Mouse (Mus musculus): ENCODE results near the gene Ssx2ip. TPM values are rescaled to one million over a fixed set of nuclear protein-coding genes. Genes with fewer than 3 reads are reported as not detected.

The Ssx2ip gene
- polyA plus RNA-seq, 1 experiment from 2014 or later, result 30.5 TPM

DNA sequence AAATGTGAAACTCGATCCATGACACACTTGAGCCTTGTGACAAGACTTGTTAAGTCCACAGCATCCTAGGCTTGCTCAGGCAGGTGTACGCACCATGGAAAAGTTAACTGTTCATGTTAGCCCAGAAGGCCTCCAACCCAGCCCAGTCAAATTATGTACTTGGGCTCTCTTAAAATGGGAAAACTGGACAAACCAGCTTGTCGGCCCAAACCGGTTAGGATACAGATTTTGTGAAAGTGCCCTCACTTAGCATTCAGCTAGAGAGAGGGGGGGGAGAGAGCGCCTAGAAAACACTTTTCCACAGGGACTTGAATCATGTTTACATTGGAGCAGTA, 1.5 kb downstream of the Ssx2ip start:
- 0 out of 2 replicates have a peak, but pooled peaks cover 5% of the 10 kb centered on the region for H3K27me3 ChIP-seq (replicated peaks; ENCODE audit: low read depth, poor library complexity, severe bottlenecking)
- H3K4me1 ChIP-seq, result peaks cover 31% of the 10 kb centered on the region
- DNase-seq (ENCODE audit: low spot score), result peak; percentile 61
- H3K36me3 ChIP-seq (replicated peaks), result peaks cover 9% of the 10 kb centered on the region; the same call in 1 of the 2 replicates
- H3K9me3 ChIP-seq, result no peaks in the 10 kb centered on the region
- no peak overlapping the region; the same call in 1 of the 2 replicates for H3K27ac ChIP-seq (replicated peaks)
- peak overlapping the region; percentile 97 for H3K4me3 ChIP-seq
- 48% methylated on average over 5 of the region's 5 CpGs for WGBS

DNA sequence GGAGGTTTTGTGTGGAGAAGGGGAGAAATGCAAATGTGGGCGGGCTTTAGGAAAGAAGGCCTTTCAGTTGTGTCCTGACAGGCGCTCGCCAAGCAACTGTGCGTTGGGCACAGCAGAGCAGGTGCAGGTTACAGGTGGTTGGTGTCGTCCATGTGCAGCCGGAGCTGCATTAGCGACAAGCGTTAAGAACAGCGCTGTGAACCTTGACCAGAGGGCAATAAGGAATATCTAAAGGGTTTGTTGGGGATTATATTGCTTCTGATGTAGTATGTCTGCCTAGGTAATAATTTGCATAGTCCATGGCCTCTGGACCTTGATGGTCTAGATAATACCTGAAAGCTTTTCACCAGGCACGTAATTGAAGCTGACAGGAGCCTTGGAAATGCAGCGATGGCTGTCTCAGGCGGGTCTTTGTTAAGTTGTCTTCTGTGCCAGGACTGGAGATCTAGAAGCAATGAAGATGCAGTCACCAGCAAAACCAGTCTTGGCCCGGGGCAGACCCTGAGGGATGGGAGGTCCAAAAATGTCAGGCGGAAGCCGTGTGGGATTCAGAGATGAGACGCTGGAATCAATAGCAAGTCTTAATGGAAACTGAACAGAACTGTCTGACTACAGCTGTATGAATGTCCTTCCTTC, 2.8 kb downstream of the Ssx2ip start:
- WGBS, result 84% methylated on average over 16 of the region's 16 CpGs
- H3K27me3 ChIP-seq (replicated peaks; ENCODE audit: low read depth, poor library complexity, severe bottlenecking), result 0 out of 2 replicates have a peak, but pooled peaks cover 5% of the 10 kb centered on the region
- no peak for DNase-seq (ENCODE audit: low spot score)
- peak overlapping the region; percentile 97; the same call in 1 of the 2 replicates for H3K4me3 ChIP-seq
- peaks cover 9% of the 10 kb centered on the region; the same call in 1 of the 2 replicates for H3K36me3 ChIP-seq (replicated peaks)
- peaks cover 35% of the 10 kb centered on the region for H3K4me1 ChIP-seq
- H3K27ac ChIP-seq (replicated peaks), result no peak overlapping the region
- H3K9me3 ChIP-seq, result no peaks in the 10 kb centered on the region

DNA sequence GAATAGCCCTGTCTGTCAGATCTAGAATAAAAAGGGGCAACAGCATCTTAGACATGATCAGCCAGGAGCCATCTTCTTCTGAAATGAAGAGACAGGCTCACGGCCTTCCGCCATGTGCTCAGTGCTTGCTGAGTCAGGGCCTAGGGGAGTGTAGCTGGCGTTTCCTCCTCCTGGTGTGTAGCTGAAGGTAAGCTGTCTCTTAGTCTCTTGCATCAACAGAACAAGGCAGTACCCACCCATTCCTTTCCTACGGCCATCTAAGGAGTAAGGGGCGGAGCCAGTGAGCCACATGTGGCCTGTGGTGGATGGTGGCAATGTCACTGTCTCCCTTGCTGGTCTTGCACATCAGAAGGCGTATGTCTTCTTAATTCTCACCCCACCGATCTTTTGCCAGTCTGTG, 5.7 kb downstream of the Ssx2ip start:
- 85% methylated on average over 7 of the region's 7 CpGs for WGBS
- Histone ChIP-seq H3K36me3 (replicated peaks) (peaks cover 9% of the 10 kb centered on the region), H3K27me3 (replicated peaks; ENCODE audit: low read depth, poor library complexity, severe bottlenecking) (no peaks in the 10 kb centered on the region), H3K4me1 (peaks cover 27% of the 10 kb centered on the region), H3K27ac (replicated peaks) (no peak overlapping the region), H3K9me3 (no peaks in the 10 kb centered on the region), H3K4me3 (no peak overlapping the region)
- DNase-seq (ENCODE audit: low spot score), result no peak

DNA sequence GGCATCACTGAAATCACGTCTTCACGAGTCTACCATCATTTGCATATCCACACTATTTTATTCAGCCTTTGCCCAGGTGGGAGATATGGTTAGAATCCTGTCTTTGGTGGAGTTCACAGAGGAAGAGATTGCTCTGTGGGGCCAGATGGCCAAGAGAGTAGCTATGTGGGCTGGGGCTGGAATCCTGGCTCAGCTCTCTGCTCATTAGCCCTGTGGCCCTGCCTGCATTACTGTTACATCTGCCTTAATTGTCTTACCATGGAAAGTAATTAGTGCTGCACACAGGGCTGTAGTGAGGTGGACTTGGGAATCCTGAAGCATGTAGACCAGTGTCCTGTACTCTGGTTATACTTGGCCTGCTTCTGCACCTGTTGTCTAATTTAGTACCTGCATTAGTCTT, 7.6 kb downstream of the Ssx2ip start:
- Histone ChIP-seq H3K27ac (replicated peaks) (no peak overlapping the region), H3K27me3 (replicated peaks; ENCODE audit: low read depth, poor library complexity, severe bottlenecking) (no peaks in the 10 kb centered on the region), H3K4me1 (peaks cover 8% of the 10 kb centered on the region), H3K9me3 (no peaks in the 10 kb centered on the region), H3K36me3 (replicated peaks) (peaks cover 22% of the 10 kb centered on the region), H3K4me3 (no peak overlapping the region)
- DNase-seq (ENCODE audit: low spot score), result no peak
- WGBS, result 91% methylated on average over 2 of the region's 2 CpGs

DNA sequence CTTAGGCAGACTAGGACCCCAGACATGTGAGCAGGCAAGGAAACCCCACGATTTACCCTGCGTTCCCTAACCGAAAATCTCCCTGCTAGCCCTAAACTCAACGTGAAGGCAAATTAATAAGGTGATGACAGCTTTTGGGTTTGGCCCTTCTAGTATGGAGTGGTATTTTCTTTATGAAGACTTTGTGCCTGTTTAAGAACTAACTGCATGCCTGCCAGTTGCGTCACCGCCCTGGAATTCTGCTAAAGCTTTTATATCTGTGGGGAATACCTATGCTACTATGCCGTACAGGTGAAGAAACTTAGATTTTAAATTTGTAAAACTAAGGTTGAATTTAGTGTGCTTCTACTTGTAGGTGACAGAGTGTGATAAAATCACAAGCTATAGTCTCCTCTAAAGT, 8.0 kb downstream of the Ssx2ip start:
- H3K27ac ChIP-seq (replicated peaks), result no peak overlapping the region
- peaks cover 25% of the 10 kb centered on the region for H3K36me3 ChIP-seq (replicated peaks)
- no peaks in the 10 kb centered on the region for H3K9me3 ChIP-seq
- no peaks in the 10 kb centered on the region for H3K27me3 ChIP-seq (replicated peaks; ENCODE audit: low read depth, poor library complexity, severe bottlenecking)
- 92% methylated on average over 7 of the region's 7 CpGs for WGBS
- peaks cover 4% of the 10 kb centered on the region; the same call in 1 of the 2 replicates for H3K4me1 ChIP-seq
- H3K4me3 ChIP-seq, result no peak overlapping the region
- no peak for DNase-seq (ENCODE audit: low spot score)

DNA sequence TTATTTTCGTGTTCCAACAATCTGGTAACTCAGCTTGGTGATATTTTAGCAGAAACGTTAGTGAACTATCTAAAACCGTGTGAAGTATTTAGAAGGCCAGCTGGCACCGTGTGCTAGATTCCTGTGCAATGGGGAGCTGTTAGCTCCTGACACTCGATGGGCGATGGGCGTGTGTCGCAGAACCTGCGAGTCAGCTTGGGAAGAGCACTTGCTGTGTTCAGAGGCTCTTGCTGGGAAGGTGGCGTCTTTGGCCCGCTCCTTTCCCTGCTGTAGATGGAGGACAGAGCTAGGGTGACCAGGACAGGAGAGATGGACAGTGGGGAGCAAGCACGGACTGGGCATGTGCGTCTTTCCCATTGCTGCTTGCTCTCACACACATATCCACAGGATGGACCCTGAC, 8.6 kb downstream of the Ssx2ip start:
- no peak for DNase-seq (ENCODE audit: low spot score)
- H3K9me3 ChIP-seq, result no peaks in the 10 kb centered on the region
- H3K36me3 ChIP-seq (replicated peaks), result peaks cover 27% of the 10 kb centered on the region
- no peak overlapping the region for H3K27ac ChIP-seq (replicated peaks)
- H3K4me1 ChIP-seq, result peaks cover 4% of the 10 kb centered on the region; the same call in 1 of the 2 replicates
- H3K4me3 ChIP-seq, result no peak overlapping the region
- 92% methylated on average over 13 of the region's 13 CpGs for WGBS
- H3K27me3 ChIP-seq (replicated peaks; ENCODE audit: low read depth, poor library complexity, severe bottlenecking), result no peaks in the 10 kb centered on the region

DNA sequence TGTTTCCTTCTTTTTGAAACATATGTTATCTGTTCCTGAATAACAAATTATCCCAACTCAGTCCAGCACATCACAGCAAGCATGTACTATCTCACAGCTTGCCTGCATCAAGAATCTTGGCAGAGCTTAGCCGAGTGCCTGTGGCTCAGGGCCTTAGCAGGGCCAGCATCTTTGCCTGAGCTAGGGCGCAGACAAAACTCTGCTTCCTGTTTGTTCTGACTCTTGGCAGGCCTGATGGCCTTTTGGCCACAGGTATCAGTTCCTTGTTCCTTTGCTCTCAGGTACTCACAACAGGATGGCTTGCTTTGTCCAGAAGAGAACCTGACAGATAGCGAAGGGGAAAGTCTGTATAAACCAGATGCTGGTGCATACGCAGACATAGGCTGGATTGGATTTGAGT, 9.6 kb downstream of the Ssx2ip start:
- WGBS, result 88% methylated on average over 4 of the region's 4 CpGs
- no peaks in the 10 kb centered on the region for H3K27me3 ChIP-seq (replicated peaks; ENCODE audit: low read depth, poor library complexity, severe bottlenecking)

DNA sequence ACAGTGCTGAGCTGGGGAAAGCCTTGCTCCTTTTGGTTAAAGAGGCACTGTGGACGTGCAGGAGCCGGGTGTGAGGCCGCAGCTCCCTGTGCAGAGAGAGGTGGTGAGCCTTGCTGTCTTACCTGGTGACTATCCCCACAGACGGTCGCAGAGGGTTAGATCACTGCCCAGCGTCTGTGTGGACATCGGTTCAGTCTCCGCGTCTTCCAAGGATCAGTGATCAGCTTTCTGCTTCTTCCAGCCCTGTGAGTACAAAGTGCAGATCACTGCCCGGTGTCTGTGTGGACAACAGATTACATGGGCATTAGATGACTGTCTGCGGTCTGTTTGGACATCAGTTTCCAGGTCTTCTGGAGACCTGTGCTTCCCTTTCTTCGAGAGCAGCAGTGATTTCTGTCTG, 10.1 kb downstream of the Ssx2ip start:
- Histone ChIP-seq H3K27me3 (replicated peaks; ENCODE audit: low read depth, poor library complexity, severe bottlenecking) (no peaks in the 10 kb centered on the region), H3K27ac (replicated peaks) (no peak overlapping the region), H3K4me1 (peaks cover 4% of the 10 kb centered on the region; the same call in 1 of the 2 replicates), H3K4me3 (no peak overlapping the region), H3K9me3 (no peaks in the 10 kb centered on the region), H3K36me3 (replicated peaks) (peaks cover 39% of the 10 kb centered on the region)
- 93% methylated on average over 12 of the region's 12 CpGs for WGBS
- DNase-seq (ENCODE audit: low spot score), result no peak

More for the DNA sequence above, 9.6 kb downstream of the Ssx2ip start:
- Histone ChIP-seq H3K27ac (replicated peaks) (no peak overlapping the region), H3K4me3 (no peak overlapping the region), H3K36me3 (replicated peaks) (peaks cover 33% of the 10 kb centered on the region), H3K4me1 (peaks cover 4% of the 10 kb centered on the region; the same call in 1 of the 2 replicates), H3K9me3 (no peaks in the 10 kb centered on the region)
- DNase-seq (ENCODE audit: low spot score), result no peak

DNA sequence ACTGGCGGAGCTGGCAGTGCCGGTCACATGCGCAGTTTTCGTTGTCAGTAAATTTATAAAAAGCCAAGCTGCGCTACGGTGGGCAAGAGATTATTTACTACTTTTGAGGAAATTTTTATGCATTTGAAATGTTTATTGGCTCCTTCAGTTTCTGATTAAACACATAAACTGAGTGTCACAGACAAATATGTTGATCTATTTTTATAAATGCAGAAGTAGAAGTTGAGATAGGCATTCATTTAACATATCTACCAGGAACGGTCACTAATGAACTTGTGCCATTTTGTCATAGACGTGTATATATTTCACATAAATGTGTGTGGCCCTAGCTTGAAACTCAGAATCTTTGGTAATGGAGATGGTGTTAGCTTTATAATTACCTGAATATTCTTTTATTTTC, 13.4 kb downstream of the Ssx2ip start:
- no peaks in the 10 kb centered on the region for H3K27me3 ChIP-seq (replicated peaks; ENCODE audit: low read depth, poor library complexity, severe bottlenecking)
- 97% methylated on average over 8 of the region's 8 CpGs for WGBS
- no peak overlapping the region for H3K4me3 ChIP-seq
- no peak overlapping the region for H3K27ac ChIP-seq (replicated peaks)
- peaks cover 12% of the 10 kb centered on the region; the same call in 1 of the 2 replicates for H3K4me1 ChIP-seq
- DNase-seq (ENCODE audit: low spot score), result no peak
- H3K9me3 ChIP-seq, result no peaks in the 10 kb centered on the region
- H3K36me3 ChIP-seq (replicated peaks), result peaks cover 63% of the 10 kb centered on the region

DNA sequence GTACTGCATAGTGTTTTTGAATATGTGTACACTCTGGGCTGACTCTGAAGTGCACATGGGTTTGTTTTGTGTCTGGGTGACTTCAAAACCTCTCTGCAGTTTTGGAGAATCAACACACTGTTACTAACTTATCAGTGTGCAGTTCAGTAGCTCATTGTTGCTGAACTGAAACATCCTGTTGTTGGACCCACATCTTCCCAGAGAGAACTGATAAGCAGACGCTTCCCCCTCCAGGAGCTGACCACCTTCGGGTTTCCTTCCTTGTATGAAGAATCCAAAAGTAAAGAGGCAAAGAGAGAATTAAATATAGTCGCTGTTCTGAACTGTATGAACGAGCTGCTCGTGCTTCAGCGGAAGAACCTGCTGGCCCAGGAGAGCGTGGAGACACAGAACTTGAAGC, 14.5 kb downstream of the Ssx2ip start:
- no peaks in the 10 kb centered on the region for H3K27me3 ChIP-seq (replicated peaks; ENCODE audit: low read depth, poor library complexity, severe bottlenecking)
- no peaks in the 10 kb centered on the region for H3K9me3 ChIP-seq
- no peak overlapping the region for H3K27ac ChIP-seq (replicated peaks)
- no peak overlapping the region for H3K4me3 ChIP-seq
- DNase-seq (ENCODE audit: low spot score), result no peak
- H3K36me3 ChIP-seq (replicated peaks), result peaks cover 73% of the 10 kb centered on the region
- WGBS, result 92% methylated on average over 7 of the region's 7 CpGs
- H3K4me1 ChIP-seq, result peaks cover 12% of the 10 kb centered on the region; the same call in 1 of the 2 replicates

DNA sequence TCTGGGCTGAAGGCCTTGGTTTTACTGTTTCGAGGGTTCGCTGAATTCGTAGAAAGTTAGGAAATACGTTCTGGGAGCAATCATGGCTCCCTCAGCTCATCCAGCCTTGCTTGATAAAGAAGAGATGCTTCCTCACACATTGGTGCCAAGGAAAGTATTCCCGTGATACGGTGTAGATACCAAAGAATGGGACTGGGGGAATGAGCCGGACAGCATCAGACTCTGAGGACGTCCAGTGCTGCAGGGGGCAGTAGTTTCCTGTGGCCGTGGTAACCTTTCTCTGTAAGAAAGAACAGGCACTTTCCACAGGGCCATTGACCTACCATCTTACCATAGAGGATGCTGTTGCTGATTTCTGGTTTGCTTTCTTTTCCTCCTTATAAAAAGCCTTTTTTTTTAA, 15.1 kb downstream of the Ssx2ip start:
- 92% methylated on average over 9 of the region's 9 CpGs for WGBS
- no peak for DNase-seq (ENCODE audit: low spot score)
- H3K4me1 ChIP-seq, result peaks cover 12% of the 10 kb centered on the region; the same call in 1 of the 2 replicates
- H3K36me3 ChIP-seq (replicated peaks), result peaks cover 73% of the 10 kb centered on the region
- no peaks in the 10 kb centered on the region for H3K9me3 ChIP-seq
- no peak overlapping the region for H3K4me3 ChIP-seq
- no peak overlapping the region for H3K27ac ChIP-seq (replicated peaks)
- H3K27me3 ChIP-seq (replicated peaks; ENCODE audit: low read depth, poor library complexity, severe bottlenecking), result no peaks in the 10 kb centered on the region

DNA sequence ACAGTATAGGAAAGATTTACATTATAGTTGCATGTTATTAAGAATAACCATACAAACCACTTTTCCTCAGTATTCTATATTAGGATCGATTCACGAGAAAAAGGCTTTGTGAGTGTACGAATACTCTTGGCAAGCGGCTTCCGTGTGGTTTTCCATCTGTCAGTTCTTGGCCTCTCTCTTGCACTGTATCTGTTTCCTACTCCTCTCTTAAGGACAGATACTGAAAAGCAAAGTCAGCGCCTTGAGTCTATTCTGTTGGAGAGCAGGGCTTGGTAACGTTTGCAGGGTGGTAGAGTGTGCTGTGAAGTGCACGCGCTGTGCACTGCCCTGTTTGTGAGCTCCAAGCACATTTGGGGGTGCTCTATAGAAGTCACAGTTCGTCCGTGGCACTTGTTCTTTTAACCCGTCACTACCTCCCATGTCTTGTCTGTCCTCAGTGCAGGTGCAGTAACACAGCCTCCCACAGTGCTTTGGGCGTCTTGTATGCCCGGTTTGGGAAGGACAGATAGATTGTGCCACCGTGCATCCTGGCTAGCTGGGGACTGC, 15.6 kb downstream of the Ssx2ip start:
- WGBS, result 91% methylated on average over 15 of the region's 15 CpGs
- H3K4me3 ChIP-seq, result no peak overlapping the region
- no peaks in the 10 kb centered on the region for H3K9me3 ChIP-seq
- H3K27me3 ChIP-seq (replicated peaks; ENCODE audit: low read depth, poor library complexity, severe bottlenecking), result no peaks in the 10 kb centered on the region
- no peak overlapping the region for H3K27ac ChIP-seq (replicated peaks)
- H3K36me3 ChIP-seq (replicated peaks), result peaks cover 73% of the 10 kb centered on the region
- peaks cover 12% of the 10 kb centered on the region; the same call in 1 of the 2 replicates for H3K4me1 ChIP-seq
- DNase-seq (ENCODE audit: low spot score), result no peak

DNA sequence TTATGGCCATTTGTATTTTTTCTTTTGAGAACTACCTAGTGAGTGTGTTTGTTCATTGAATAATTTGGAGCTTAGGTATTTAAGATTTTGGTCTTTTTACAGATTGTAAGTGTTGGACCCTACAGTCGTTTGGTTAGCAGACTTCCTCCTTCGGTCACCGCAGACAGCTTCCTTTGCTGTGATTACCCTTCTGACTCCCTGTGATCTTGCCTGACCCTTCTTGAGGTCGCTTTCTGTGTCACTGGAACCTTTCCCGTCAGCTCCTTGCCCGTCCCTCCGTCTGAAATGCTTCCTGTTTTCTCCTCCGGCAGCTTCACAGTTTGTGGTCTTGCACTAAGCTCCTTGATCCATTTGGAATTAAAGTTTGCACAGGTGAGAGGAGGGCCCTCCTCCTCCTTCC, 17.3 kb downstream of the Ssx2ip start:
- Histone ChIP-seq H3K4me1 (peaks cover 16% of the 10 kb centered on the region), H3K27me3 (replicated peaks; ENCODE audit: low read depth, poor library complexity, severe bottlenecking) (no peaks in the 10 kb centered on the region), H3K27ac (replicated peaks) (no peak overlapping the region), H3K9me3 (no peaks in the 10 kb centered on the region), H3K36me3 (replicated peaks) (peaks cover 74% of the 10 kb centered on the region), H3K4me3 (no peak overlapping the region)
- WGBS, result 42% methylated on average over 8 of the region's 8 CpGs
- no peak for DNase-seq (ENCODE audit: low spot score)
